Mouse (Mus musculus): ENCODE measurements around the gene Pnck.
A peak's percentile ranks its signal among the peaks of the same experiment; 100 is the strongest.

The Pnck gene

GRCm38 (mm10) chrX:73659575-73660283 lies at the start of gene Pnck:
Gene Pnck (minus strand): TSS chrX:73660117.
- DNase-seq, result peak; percentile 56

GRCm38 (mm10) chrX:73700472-73700871 lies 40.6 kb upstream of the Pnck start:
- no peak for DNase-seq

- peak; percentile 59 for DNase-seq
Observed at GRCm38 (mm10) chrX:73690917-73691629, 31.2 kb upstream of the Pnck start.

GRCm38 (mm10) chrX:73685629-73686028 lies 25.7 kb upstream of the Pnck start:
- peak; percentile 57 for DNase-seq

- DNase-seq, result no peak
Observed at GRCm38 (mm10) chrX:73684978-73685377, 25.1 kb upstream of the Pnck start.

- DNase-seq, result no peak
Observed at GRCm38 (mm10) chrX:73684156-73684555, 24.2 kb upstream of the Pnck start.

GRCm38 (mm10) chrX:73676668-73677067 lies 16.8 kb upstream of the Pnck start:
- no peak for DNase-seq

- no peak for DNase-seq
Observed at GRCm38 (mm10) chrX:73675231-73675630, 15.3 kb upstream of the Pnck start.

- peak; percentile 62 for DNase-seq
Observed at GRCm38 (mm10) chrX:73673968-73674661, 14.2 kb upstream of the Pnck start.

GRCm38 (mm10) chrX:73673619-73673967 lies 13.7 kb upstream of the Pnck start:
- no peak for DNase-seq

- DNase-seq, result peak; percentile 69
Observed at GRCm38 (mm10) chrX:73672879-73673618, 13.1 kb upstream of the Pnck start, which contains the start of gene Slc6a8. Gene Slc6a8 (plus strand): TSS chrX:73673150.

- DNase-seq, result peak; percentile 78
Observed at GRCm38 (mm10) chrX:73672031-73672431, 12.1 kb upstream of the Pnck start.

GRCm38 (mm10) chrX:73663143-73663542 lies 3.2 kb upstream of the Pnck start:
- DNase-seq, result no peak

GRCm38 (mm10) chrX:73660284-73660665 lies 358 bp upstream of the Pnck start:
- peak; percentile 26 for DNase-seq

- DNase-seq, result no peak
Observed at GRCm38 (mm10) chrX:73658936-73659574, 862 bp downstream of the Pnck start.

- no peak for DNase-seq
Observed at GRCm38 (mm10) chrX:73658391-73658790, 1.5 kb downstream of the Pnck start.

GRCm38 (mm10) chrX:73655529-73655928 lies 4.4 kb downstream of the Pnck start:
- no peak for DNase-seq

GRCm38 (mm10) chrX:73654177-73654576 lies 5.7 kb downstream of the Pnck start:
- peak; percentile 75 for DNase-seq

GRCm38 (mm10) chrX:73653392-73653791 lies 6.5 kb downstream of the Pnck start:
- no peak for DNase-seq

GRCm38 (mm10) chrX:73650869-73651268 lies 9.0 kb downstream of the Pnck start:
- DNase-seq, result no peak

GRCm38 (mm10) chrX:73645121-73645520 lies 14.8 kb downstream of the Pnck start:
- no peak for DNase-seq

GRCm38 (mm10) chrX:73639901-73640469 lies 19.9 kb downstream of the Pnck start:
- no peak for DNase-seq

Measured in cerebellum, adult 11-12 months (tissue).